Mouse (Mus musculus): ENCODE data around the gene Pmpca. TPM values are rescaled to one million over a fixed set of nuclear protein-coding genes. Genes with fewer than 3 reads are reported as not detected.
A peak's percentile ranks its signal among the peaks of the same experiment; 100 is the strongest.

Gene Pmpca
- polyA plus RNA-seq (2015; fragmentation: Nextera tagmentation; extraction: Ambion mirVana) = 90.2 and 98.3 TPM in 2 replicates

GRCm38 (mm10) chr2:26389154-26389690 lies at the start of gene Pmpca, which contains the start of gene Entr1:
Gene Pmpca, plus strand, starts transcription at chr2:26389339.
Gene Entr1, minus strand, starts transcription at chr2:26389316.
- Histone ChIP-seq H3K9me3 (no peaks in the 10 kb centered on the region), H3K4me2 (replicated peaks) (peak within 1 kb of the TSS; percentile 96), H3K27me3 (no peaks in the 10 kb centered on the region), H3K36me3 (peaks cover 73% of the 10 kb centered on the region), H3K4me1 (peaks cover 30% of the 10 kb centered on the region), H3K4me3 (peak within 1 kb of the TSS; percentile 90), H3K27ac (replicated peaks) (peak within 1 kb of the TSS; percentile 74), H3K9ac (replicated peaks) (peak within 1 kb of the TSS; percentile 89)
- peak; percentile 88 for ATAC-seq (replicated peaks)
- under 1% methylated on average over 60 of the region's 60 CpGs for WGBS

DNA sequence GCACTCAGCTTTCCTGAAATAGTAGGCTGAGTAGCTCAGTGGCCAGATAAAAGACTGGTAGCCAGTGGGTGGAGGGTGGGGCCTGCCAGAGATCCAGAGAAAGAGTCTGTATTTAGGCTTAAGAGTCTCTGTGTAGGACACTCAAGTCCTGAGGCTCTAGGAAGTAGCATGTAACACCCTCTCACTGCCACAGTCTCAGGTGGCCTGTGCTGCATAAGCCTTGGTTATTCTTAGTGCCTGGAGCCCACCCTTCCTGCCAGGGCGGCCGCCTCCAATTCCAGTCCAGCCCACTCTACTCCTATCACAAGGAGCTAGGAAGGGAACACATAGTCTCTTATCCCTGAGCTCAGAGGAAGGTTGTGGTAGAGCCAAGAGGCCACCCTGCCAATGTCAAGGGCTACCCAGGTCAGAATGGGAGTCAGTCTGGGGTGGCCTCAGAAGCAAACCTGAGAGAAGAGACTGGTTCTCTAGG lies 47.6 kb upstream of the Pmpca start:
- Histone ChIP-seq H3K36me3 (peaks cover 64% of the 10 kb centered on the region), H3K27ac (replicated peaks) (no peak overlapping the region)

DNA sequence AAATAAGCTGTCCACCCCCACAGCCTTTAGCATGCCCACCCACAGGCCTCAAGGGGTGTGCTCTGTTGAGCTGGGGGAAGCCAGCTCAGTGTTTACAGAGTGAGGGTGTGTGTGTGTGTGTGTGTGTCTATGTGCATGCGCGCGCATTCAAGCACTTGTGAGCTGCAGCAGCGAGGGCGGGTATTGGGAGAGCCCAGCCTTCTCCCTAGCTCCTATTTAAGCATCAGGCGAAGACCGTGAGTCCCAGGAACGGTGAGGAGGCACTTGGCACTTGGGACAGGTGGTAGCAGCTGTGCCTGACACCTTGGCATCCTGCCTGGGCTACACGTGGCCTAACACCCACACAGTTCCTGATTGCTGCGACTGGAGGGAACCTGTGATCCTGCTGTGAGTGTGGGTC lies 47.1 kb upstream of the Pmpca start:
- no peaks in the 10 kb centered on the region; the same call in 1 of the 2 replicates for H3K4me1 ChIP-seq
- 68% methylated on average over 10 of the region's 10 CpGs for WGBS
- H3K27me3 ChIP-seq = no peaks in the 10 kb centered on the region
- no peak overlapping the region for H3K4me2 ChIP-seq (replicated peaks)
- H3K36me3 ChIP-seq = peaks cover 69% of the 10 kb centered on the region
- H3K4me3 ChIP-seq = no peak overlapping the region
- H3K9me3 ChIP-seq = no peaks in the 10 kb centered on the region
- H3K27ac ChIP-seq (replicated peaks) = no peak overlapping the region
- H3K9ac ChIP-seq (replicated peaks) = no peak overlapping the region
- no peak for ATAC-seq (replicated peaks)

More for the DNA sequence above, 47.6 kb upstream of the Pmpca start:
- Histone ChIP-seq H3K9me3 (no peaks in the 10 kb centered on the region), H3K9ac (replicated peaks) (no peak overlapping the region), H3K4me1 (no peaks in the 10 kb centered on the region; the same call in 1 of the 2 replicates), H3K4me3 (no peak overlapping the region), H3K27me3 (no peaks in the 10 kb centered on the region), H3K4me2 (replicated peaks) (no peak overlapping the region)
- no peak for ATAC-seq (replicated peaks)
- WGBS = 93% methylated on average over 2 of the region's 2 CpGs

GRCm38 (mm10) chr2:26342609-26343490 lies 46.3 kb upstream of the Pmpca start:
- no peaks in the 10 kb centered on the region; the same call in 1 of the 2 replicates for H3K4me1 ChIP-seq
- H3K9ac ChIP-seq (replicated peaks) = no peak overlapping the region
- 74% methylated on average over 11 of the region's 11 CpGs for WGBS
- no peak overlapping the region for H3K4me3 ChIP-seq
- H3K4me2 ChIP-seq (replicated peaks) = no peak overlapping the region
- H3K27me3 ChIP-seq = no peaks in the 10 kb centered on the region
- ATAC-seq (replicated peaks) = no peak
- peaks cover 77% of the 10 kb centered on the region for H3K36me3 ChIP-seq
- H3K27ac ChIP-seq (replicated peaks) = no peak overlapping the region
- H3K9me3 ChIP-seq = no peaks in the 10 kb centered on the region

- H3K4me3 ChIP-seq = no peak overlapping the region
- no peaks in the 10 kb centered on the region for H3K27me3 ChIP-seq
- H3K9me3 ChIP-seq = no peaks in the 10 kb centered on the region
- H3K4me1 ChIP-seq = peaks cover 22% of the 10 kb centered on the region
- peaks cover 62% of the 10 kb centered on the region for H3K36me3 ChIP-seq
- 80% methylated on average over 6 of the region's 6 CpGs for WGBS
- H3K27ac ChIP-seq (replicated peaks) = no peak overlapping the region
- H3K4me2 ChIP-seq (replicated peaks) = no peak overlapping the region
- H3K9ac ChIP-seq (replicated peaks) = no peak overlapping the region
- no peak for ATAC-seq (replicated peaks)
These were observed 40.9 kb upstream of the Pmpca start for GRCm38 (mm10) chr2:26348241-26348640.

DNA sequence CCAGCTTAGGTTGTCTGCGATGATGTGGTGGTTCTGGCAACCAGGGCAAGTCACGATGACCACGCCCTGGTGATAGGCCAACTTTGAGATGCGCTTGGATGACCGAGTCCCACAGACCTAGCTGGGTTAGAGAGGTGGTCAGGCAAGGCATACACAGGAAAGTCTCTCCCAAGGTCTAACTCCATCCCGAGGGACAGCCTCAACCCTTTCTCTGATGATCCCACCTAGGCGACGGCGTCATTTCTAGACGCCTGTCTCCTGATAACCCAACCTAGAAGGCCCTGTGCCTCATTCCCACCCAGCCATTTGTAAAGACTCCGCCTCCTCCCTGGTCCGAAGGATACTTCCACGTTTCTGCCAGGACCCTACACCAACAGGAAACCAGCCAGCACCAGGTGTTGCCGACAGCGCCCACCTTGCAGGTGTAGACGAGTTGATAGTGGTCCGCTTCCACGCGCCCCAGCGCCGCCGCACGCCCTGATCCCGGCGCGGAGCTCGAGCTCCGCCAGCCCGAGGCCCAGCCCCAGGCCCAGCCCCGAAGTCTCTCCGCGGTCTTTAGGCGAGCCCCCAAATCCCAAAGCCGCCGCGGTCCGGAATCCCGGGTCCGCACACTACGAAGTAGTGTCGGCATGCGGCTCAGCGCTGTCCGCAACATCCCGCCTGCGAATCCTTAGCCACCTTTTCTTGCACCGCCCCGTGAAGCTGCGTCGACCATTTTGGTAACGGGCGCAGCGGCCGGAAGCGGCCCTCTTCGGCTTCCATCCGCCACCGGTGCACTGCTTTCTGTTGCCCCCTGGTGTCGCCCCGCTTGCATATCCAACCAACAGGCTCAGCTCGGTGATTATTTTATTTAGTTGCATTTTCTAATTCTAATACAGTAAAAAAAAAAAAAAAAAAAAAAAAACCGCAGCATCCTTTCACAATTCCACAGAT lies 37.5 kb upstream of the Pmpca start, which contains the start of gene Dnlz:
Dnlz (minus strand) TSS at position 753 of the 933 bp plus-strand sequence.
- Histone ChIP-seq H3K36me3 (peaks cover 30% of the 10 kb centered on the region), H3K4me2 (replicated peaks) (peak within 1 kb of the TSS; percentile 80), H3K4me1 (peaks cover 25% of the 10 kb centered on the region), H3K9me3 (no peaks in the 10 kb centered on the region), H3K27me3 (no peaks in the 10 kb centered on the region), H3K27ac (replicated peaks) (peak within 1 kb of the TSS; percentile 92), H3K4me3 (peak within 1 kb of the TSS; percentile 61), H3K9ac (replicated peaks) (peak within 1 kb of the TSS; percentile 96)
- WGBS = 2% methylated on average over 62 of the region's 62 CpGs
- ATAC-seq (replicated peaks) = peak; percentile 84

DNA sequence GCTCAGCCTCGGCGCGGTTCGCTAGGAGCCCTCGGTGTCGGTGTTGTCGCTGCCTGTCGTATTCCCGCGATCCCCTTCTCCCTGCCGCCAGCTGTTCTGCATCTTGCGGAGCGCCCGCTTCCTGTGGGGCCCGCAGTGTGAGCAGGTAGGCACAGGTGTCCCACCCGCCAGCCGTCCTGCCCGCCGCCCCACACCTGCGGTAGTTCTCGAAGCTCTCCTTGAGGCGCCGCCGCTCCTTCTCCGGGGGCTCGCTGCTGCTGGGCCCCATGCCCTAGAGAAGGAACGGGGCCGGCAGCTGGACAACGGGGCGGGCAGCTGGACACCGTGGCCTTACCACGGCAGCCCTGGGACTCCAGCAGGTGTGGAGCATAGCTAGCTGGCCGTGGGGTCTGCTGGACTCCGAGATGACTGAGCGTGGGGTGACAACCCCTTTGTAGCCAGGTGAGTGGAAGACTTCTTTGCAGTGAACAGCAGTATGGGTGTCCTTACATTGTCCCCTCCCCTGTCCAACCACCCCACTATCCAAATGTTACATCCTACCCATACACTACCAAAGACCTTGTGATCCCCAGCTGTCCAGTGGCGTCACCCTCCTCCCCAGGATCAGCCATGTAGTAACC lies 36.7 kb upstream of the Pmpca start:
- Histone ChIP-seq H3K4me3 (peak overlapping the region; percentile 61), H3K4me2 (replicated peaks) (peak overlapping the region; percentile 80), H3K27ac (replicated peaks) (peak overlapping the region; percentile 92), H3K9ac (replicated peaks) (peak overlapping the region; percentile 96), H3K9me3 (no peaks in the 10 kb centered on the region), H3K36me3 (peaks cover 23% of the 10 kb centered on the region), H3K4me1 (peaks cover 25% of the 10 kb centered on the region), H3K27me3 (no peaks in the 10 kb centered on the region)
- peak; percentile 45 for ATAC-seq (replicated peaks)
- 2% methylated on average over 36 of the region's 36 CpGs for WGBS

- peak overlapping the region; percentile 80 for H3K4me2 ChIP-seq (replicated peaks)
- H3K4me3 ChIP-seq = peak overlapping the region; percentile 61
- 89% methylated on average over 11 of the region's 11 CpGs for WGBS
- H3K36me3 ChIP-seq = peaks cover 13% of the 10 kb centered on the region
- ATAC-seq (replicated peaks) = no peak
- no peaks in the 10 kb centered on the region for H3K27me3 ChIP-seq
- H3K9ac ChIP-seq (replicated peaks) = peak overlapping the region; percentile 96
- no peak overlapping the region for H3K27ac ChIP-seq (replicated peaks)
- no peaks in the 10 kb centered on the region for H3K9me3 ChIP-seq
- peaks cover 25% of the 10 kb centered on the region for H3K4me1 ChIP-seq
These were observed 35.8 kb upstream of the Pmpca start for GRCm38 (mm10) chr2:26353066-26353980.

- H3K9ac ChIP-seq (replicated peaks) = no peak overlapping the region
- H3K4me2 ChIP-seq (replicated peaks) = no peak overlapping the region
- H3K36me3 ChIP-seq = peaks cover 4% of the 10 kb centered on the region; the same call in 1 of the 2 replicates
- H3K9me3 ChIP-seq = no peaks in the 10 kb centered on the region
- WGBS = 96% methylated on average over 4 of the region's 4 CpGs
- H3K4me1 ChIP-seq = peaks cover 25% of the 10 kb centered on the region
- no peak overlapping the region for H3K27ac ChIP-seq (replicated peaks)
- ATAC-seq (replicated peaks) = no peak
- no peak overlapping the region for H3K4me3 ChIP-seq
- H3K27me3 ChIP-seq = no peaks in the 10 kb centered on the region
These were observed 34.7 kb upstream of the Pmpca start for GRCm38 (mm10) chr2:26354401-26354800.

DNA sequence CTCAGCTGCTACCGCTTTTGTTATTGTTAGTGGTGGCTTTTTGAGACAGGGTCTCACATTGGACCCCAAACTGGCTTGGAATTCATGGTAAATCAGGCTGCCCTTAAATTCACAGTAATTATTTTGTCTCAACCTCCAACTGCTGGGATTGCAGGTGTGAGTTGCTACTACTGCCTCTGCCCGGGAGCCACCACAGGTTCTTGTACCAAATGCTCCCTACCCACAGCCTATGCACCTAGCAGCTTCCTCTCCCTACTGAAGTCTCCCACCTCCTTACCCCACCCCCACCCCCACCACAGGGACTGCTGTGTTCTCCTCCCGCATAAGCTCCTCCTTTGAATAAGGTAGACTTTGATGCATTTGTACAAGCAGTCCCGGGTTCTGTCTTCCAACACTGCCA lies 32.9 kb upstream of the Pmpca start:
- Histone ChIP-seq H3K9me3 (no peaks in the 10 kb centered on the region), H3K9ac (replicated peaks) (no peak overlapping the region), H3K27me3 (no peaks in the 10 kb centered on the region), H3K4me1 (peaks cover 13% of the 10 kb centered on the region), H3K27ac (replicated peaks) (no peak overlapping the region), H3K36me3 (no peaks in the 10 kb centered on the region), H3K4me3 (no peak overlapping the region), H3K4me2 (replicated peaks) (no peak overlapping the region)
- 87% methylated on average over 4 of the region's 4 CpGs for WGBS
- ATAC-seq (replicated peaks) = no peak

All from forebrain, embryonic 15.5 days (tissue).